Mouse (Mus musculus) adrenal gland, postnatal 14 days (tissue): ENCODE measurements around the gene Smyd3. TPM values are rescaled to one million over a fixed set of nuclear protein-coding genes. Genes with fewer than 3 reads are reported as not detected.
"Not testable (repeated sequence)": the region's sequence is repeated elsewhere in the genome, so short reads cannot be mapped to it uniquely, and the experiment has no call there.

Experiments
- DNase-seq: peaks from one replicate; pipeline ENCODE4 v3.0.0; 2021; ENCODE audit warnings: mixed read lengths
- total RNA-seq: library from RNA; stranded (reverse); gene quantifications from 2 replicates; pipeline ENCODE4 v1.2.3, GENCODE M21; 2021

The Smyd3 gene
- total RNA-seq, 1 experiment from 2014 or later, result 6.5 TPM

- DNase-seq, result no peak
Measured at GRCm38 (mm10) chr1:179374987-179375386, 142.9 kb downstream of the Smyd3 start.

DNA sequence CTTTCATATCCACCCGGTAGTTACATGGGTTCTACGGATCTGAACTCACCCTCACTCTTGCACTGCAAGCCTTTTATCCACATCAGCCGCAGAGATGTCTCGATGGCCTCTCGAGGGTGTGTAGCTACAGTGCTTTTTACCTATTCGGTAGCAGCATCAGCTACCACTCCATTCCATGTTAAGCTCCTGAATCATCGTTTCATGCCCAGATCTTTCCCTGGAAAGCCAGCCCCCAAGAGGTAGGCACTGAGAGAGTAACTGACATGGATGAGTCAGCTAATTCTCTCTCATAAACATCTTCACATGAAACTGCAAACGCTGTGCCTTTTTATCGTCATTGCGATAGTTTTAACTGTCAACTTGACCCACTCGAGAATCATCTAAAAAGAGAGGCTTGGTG lies 143.9 kb downstream of the Smyd3 start:
- DNase-seq, result no peak

DNA sequence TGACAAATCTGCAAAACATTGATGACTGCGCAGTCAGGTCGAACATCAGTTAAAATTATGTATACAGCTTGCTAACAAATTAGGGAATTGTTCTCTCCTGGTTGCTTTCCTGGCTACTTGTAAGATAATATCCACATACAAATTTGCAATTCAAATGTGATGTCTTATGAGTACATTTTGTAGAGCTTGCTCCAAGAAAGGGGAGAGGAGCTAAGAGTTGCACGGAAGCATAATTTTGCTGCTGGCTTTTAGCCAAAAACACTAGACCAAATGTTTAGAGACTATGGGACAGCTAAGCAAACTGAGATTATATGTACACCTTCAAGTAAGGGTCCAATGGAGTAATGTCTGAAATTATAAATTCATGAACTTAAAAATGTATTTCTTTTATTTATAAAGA lies 146.7 kb downstream of the Smyd3 start:
- DNase-seq, result no peak

DNA sequence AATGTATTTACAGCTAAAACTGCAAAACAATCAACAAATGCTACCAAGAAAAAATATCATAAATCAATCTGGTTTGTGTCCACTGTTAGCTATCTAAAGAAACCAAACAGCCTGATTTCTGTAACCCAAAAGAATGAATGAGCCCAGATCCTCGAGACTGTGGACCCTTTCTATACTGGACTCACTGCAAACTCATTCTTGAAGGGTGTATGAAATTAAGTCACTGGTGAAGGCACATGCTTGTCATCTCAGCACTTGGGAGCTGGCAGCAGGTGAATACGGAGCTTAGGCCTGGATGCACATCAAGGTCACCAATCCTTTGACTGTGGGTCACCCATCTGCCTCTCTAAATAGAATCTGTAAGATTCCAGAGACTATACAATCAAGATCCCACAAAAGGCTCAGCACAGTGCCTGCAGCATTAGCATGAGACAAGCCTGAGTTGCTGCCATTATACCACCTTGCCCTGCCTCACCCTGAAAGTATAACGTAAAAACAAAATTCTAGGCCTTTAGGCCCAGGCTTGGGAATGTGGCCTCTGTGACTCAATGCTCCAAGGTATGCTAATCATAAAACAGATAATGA lies 149.3 kb downstream of the Smyd3 start:
- DNase-seq, result no peak

DNA sequence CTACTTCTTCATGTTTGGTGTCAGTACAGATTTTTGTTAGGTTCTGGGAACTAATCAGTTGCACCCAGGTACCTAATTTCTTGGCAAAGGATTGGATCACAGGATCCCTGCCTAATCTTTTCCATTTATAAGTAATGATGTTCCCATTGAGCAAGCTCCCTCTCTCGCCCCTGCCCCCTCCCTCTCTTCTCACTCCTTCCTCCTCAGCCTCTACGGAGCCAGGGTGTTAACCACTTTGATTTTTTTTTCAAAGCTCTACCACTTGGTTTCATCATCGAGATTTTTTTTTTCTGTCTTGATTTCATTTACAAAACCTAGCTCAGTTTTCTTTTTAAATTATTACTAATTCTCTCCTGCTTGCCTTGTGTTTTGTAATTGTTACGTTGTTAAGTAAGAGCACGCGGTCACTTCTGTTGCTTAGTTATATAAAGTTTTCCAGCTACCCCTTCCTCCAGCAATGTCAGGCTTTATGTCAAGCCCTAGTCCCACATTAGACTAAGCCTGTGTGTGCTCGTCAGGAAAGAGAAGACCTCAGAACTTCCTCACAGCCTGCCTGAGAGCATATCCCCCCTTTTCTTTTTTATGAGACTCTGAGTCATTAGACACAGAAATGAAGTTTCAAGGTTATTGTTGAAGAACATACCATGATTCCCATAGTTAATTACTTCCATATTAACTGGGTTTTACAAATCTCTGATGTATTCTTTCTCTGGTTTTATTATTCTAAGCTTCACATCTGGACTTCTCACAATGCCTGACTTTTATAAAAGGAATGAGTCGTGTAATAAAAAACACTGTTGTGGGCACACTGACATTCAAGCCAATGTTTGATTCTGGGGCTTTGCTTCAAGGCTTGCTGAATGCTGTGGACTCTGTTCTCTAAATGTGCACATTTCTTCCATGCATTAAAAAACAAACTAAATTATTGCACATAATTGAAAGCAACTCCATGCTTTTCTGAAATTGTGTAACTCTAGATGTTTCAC lies 156.1 kb downstream of the Smyd3 start:
- DNase-seq, result no peak

GRCm38 (mm10) chr1:179357111-179357510 lies 160.7 kb downstream of the Smyd3 start:
- no peak for DNase-seq

GRCm38 (mm10) chr1:179354250-179354649 lies 163.6 kb downstream of the Smyd3 start:
- no peak for DNase-seq

GRCm38 (mm10) chr1:179345318-179345925 lies 172.4 kb downstream of the Smyd3 start:
- DNase-seq, result no peak

- DNase-seq, result no peak
Measured at GRCm38 (mm10) chr1:179343426-179343825, 174.4 kb downstream of the Smyd3 start.

- DNase-seq, result no peak
Measured at GRCm38 (mm10) chr1:179341589-179341988, 176.3 kb downstream of the Smyd3 start.

GRCm38 (mm10) chr1:179339066-179339465 lies 178.8 kb downstream of the Smyd3 start:
- no peak for DNase-seq

DNA sequence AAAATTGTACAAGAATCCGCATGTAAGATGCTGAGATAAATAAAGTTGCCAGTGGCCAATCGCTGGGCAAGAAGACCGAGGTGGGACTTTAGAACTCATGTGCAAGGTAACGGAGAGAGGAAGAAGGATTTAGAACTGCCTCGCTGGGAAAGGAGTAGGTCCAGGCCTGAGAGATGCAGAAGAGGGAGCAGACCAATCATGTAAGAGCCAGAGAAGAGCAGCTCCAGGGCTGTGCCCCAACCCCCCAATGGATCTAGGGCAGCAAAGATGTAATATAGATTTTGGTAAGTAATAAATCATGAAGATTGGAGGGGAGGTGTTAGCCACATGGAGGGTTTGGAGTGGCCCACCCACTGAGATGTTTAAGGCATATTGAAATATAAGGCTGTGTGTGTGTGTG lies 180.3 kb downstream of the Smyd3 start:
- DNase-seq, result no peak

DNA sequence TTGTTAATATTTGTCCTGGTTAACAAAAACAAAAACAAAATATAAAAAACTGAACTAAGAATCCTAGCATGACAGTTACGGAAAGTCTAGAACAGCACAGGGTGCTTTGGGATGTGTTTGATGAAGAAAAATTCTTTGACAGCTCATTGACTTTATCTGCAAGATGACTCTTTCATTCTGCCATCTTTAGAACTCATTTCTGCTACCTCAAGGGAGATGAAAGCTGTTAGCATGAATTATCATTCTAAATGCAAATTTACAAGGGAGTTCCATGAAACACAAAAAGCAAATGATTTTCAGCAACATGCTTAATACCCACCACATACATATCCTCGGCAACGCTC lies 190.9 kb downstream of the Smyd3 start:
- DNase-seq, result no peak

- no peak for DNase-seq
Measured at GRCm38 (mm10) chr1:179326262-179326964, 191.4 kb downstream of the Smyd3 start.

- peak; percentile 43 for DNase-seq
Measured at GRCm38 (mm10) chr1:179324271-179324670, 193.6 kb downstream of the Smyd3 start.

- no peak for DNase-seq
Measured at GRCm38 (mm10) chr1:179313618-179314017, 204.2 kb downstream of the Smyd3 start.

GRCm38 (mm10) chr1:179309487-179309886 lies 208.4 kb downstream of the Smyd3 start:
- no peak for DNase-seq

DNA sequence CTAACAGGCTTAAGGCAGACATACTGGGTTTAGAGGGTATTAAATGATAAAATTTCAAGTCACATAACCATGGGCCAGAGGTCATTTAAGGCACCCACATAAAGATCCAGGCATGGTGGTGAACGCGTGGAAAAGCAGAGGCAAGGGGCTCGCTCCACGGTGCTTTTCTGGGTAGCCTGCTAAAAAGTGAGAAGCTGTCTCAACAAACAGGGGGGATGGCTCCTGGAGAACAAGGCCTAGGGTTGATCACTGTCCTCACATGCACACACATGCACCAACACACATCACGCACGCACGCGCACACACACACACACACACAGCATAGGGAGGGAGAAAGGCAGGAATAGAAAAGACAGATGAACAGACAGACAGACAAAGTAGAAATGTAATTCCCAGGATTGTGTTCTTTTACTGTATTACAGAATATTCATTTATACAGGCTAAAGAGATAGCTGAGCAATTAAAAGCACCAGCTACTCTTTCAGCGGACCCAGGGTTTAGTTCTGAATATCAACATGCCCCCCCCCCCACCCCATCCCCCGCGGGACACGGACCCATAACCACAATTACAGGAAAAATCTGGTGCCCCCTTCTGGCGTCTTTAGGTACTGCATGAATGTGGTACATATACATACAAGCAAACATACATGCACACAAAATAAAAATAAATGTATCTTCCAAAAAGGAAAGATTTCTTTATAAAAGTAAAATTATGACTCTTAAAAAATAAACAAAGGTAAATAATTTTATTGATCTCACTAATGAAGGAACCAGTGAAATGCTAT lies 215.2 kb downstream of the Smyd3 start:
- no peak for DNase-seq

DNA sequence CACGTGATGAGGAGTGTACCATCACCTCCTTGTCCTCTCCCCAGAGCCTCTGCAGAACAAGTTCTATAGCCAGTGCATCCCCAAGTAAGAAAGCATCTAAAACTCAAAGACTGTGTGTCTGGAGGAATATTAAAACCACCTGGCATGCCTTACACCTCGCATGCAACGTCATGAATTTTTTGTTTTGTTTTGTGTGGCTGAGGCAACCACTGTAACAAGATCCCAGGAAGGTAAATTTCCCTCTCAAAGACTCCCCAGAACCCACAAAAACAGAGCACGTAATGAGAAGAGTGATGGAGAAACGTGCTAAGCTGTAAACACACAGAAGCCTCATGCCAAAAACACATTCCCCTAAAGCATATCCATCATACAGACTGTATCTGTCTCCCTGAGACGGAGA lies 222.2 kb downstream of the Smyd3 start:
- no peak for DNase-seq

- DNase-seq, result no peak
Measured at GRCm38 (mm10) chr1:179293772-179294353, 224.0 kb downstream of the Smyd3 start.

DNA sequence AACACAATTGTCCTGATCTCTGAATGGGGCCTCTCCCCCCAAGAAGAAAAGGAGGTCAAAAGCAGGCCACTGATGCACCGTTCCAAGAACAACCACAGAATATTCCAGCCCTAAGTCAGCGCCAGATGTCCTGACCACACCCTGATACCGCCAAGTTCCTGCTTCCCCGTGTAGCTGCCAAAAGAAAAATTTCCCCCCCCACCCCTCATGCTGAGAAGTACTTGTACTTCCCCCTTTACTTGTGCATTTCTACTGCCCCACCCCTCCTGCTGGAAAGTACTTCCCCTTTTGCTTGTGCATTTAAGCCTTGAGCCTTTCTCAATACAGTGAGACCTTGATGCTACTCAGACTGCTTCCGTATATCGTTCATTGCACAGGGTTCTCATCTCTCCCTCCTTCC lies 227.7 kb downstream of the Smyd3 start:
- DNase-seq, result not testable (repeated sequence)
